Mouse (Mus musculus) cerebellum, postnatal 36 days (tissue): ENCODE measurements around the gene H13.
A peak's percentile ranks its signal among the peaks of the same experiment; 100 is the strongest.

Source experiments
- DNase-seq, 2 experiments: peaks; one replicate each; pipeline ENCODE4 v3.0.0; 2021 to 2022; ENCODE audit warnings: mixed read lengths in 2 of 2

Gene H13

DNA sequence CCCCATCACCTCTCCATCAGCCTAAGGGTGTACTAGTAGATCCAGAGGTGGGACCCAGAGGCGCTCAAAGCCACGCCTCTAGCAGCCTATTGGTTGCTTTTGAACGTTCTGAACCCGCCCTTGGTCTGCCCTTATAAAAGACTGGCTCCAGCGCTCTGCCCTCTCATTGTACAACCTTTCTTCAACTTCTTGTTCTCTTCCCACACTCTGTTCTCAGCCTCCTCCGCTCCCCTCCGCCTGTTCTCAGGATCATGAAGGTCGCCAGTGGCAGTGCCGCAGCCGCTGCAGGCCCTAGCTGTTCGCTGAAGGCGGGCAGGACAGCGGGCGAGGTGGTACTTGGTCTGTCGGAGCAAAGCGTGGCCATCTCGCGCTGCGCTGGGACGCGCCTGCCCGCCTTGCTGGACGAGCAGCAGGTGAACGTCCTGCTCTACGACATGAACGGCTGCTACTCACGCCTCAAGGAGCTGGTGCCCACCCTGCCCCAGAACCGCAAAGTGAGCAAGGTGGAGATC lies 66.9 kb downstream of the H13 start, which contains the start of gene Id1:
Gene Id1 (plus strand): TSS at position 162 of the 512 bp plus-strand sequence.
- peak; percentile 34 to 41 for DNase-seq

GRCm38 (mm10) chr2:152736748-152737147 lies 67.5 kb downstream of the H13 start:
- DNase-seq = peak; percentile 37 to 40

- no peak for DNase-seq
Observed at GRCm38 (mm10) chr2:152737306-152738221, 68.3 kb downstream of the H13 start.

DNA sequence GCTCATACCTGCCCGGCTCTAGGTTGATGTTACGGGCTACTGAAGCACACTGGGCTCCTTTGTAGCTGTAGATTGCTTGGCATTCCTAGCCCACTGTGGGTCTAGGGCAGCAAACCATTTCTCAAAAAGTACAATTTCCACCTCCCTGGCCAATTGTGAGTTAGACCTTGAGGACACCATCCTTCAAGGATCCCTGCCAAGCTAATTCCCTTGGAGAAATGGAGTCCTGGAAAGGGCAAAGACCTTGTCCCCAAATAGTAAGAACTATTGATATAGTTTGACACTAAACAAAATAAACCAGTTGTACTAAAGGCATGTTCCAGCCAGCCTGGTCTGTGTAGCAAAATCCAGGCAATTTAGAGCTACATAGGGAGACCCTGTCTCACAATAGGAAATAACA lies 69.1 kb downstream of the H13 start:
- DNase-seq = no peak

DNA sequence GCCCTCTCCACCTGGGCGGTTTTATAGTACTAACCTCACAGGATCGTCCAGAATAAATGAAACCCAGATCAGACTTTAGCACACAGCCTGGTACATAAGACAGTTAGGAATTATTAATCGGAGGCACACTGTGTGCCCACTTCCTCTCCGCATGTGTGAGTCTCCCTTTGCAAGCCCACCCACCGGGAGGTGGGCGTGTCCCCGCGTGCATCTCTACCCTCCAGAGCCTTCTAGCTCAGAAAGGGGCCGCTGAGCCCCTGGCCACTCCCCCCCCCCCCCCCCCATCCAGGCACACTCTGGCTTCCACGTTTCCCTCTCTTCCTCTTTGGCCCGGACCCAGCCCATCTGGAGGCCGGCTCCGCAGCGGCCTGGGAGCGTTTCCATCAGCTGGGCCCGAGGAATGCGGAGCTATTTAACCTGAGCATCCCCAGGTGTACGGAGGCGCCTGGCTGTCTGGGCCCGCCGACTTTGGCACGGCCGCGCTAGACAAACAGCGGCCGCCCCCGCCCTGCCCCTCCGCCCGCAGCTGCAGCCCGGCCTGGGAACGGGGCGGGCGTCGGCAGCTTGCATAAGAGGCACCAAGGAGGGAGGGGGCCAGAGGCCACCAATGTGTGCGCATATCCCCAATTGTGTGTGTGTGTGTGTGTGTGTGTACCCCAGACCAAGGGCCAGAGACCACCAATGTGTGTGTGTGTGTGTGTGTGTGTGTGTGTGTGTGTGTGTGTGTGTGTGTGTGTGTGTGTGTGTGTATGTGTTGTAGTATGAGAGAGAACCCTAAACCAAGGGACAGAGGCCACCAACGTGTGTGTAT lies 70.0 kb downstream of the H13 start:
- DNase-seq = peak; percentile 19 to 33

- DNase-seq = no peak
Observed at GRCm38 (mm10) chr2:152739842-152740260, 70.6 kb downstream of the H13 start.

GRCm38 (mm10) chr2:152740490-152740889 lies 71.2 kb downstream of the H13 start:
- no peak for DNase-seq

- DNase-seq = no peak
Observed at GRCm38 (mm10) chr2:152741153-152742041, 72.1 kb downstream of the H13 start.

DNA sequence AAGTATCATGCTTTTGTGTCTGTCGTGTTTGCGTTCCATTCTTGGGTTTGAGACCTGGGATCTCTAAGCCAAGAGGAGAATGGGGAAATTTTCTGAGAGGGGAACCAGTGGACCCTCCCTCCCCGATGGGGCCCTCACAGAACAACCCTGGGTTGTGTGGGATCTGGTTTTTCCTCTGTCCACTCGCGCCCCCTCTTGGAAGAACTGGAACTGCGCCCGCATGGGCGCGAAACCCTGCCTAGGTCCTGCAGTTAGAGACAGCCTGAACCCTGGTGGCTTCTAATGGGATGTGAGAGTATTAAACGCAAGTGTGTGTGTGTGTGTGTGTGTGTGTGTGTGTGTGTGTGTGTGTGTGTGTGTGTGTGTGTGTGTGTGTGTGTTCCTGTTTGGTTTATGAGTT lies 73.2 kb downstream of the H13 start:
- DNase-seq = peak; percentile 37 to 42

DNA sequence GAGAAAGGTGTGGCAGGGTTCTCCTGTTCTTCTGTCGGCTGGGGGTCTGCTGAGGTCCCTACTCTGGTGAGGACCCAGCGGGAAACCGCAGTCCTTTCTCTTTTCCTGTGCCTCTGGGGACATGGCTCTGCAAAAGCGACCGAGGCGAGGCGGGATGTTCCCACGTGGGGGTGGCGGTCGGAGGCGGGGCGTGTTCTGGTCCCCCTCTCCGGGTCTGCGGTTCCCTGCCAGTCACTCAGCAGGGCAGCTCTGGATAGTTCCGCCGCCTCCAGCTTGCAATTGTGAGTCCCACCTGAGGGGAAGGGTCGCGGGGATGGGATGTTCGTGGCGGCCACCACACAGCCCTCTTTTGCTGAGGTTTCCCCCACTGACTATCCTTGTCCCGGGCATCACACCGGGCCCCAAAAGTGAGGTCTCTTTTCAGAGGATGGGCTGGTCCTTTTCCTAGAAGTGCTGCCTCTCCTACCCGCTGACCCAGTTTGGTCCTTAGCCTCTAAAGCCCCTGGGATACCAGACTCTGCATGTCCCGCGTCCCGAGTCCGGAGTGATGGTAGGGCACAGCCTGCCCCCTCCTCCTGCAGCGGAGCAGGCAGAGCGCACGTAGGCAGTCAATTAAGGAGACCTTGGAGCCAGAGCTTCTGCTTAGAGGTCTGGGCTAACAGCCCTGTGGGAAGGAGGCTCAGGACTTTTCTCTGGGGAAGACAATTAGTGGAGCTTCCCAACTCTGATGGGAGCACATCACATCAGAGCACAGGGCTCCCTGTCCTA lies 84.9 kb downstream of the H13 start, which contains the start of gene Cox4i2:
Gene Cox4i2 (plus strand): TSS at position 230 of the 768 bp plus-strand sequence.
- DNase-seq = no peak

DNA sequence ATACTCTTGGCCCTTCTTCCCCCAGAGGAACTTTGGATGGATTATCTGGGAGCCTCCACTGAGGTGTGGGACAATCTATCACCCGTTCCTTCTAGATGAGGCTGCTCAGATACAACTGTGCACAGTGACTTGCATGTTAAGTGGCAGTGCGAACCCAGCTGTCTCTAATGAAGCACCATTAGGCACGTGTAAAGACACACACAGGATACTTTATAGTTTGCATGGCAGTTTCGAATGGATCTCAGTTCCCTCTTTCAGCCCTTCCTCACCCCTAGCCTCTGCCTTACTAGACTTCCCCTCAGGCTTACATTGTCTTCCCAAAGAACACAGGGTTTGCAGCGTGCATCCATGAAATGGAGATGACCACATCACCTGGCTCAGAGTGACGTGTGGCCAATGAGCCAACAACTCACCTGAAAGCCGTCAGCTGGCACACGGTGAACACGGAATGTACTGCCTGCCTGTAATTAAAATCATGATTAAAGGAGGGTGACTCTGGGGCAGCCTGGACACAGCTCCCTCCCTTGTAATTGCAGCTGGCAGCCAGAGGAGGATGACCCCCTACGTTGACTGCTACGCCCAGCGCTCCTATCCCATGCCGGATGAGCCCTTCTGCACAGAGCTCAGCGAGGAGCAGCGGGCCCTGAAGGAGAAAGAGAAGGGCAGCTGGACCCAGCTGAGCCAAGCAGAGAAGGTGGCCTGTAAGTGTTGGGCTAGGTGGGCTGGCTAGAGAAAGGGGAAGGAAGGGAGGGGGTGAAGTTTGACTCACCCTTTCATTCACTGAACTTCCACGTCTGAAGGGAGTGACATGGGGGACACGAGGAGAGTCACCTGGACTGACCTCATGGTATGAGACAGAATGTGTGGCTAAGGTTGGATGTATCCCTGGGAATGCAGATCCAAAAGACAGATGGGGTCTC lies 87.5 kb downstream of the H13 start:
- DNase-seq = no peak

GRCm38 (mm10) chr2:152757478-152757877 lies 88.2 kb downstream of the H13 start:
- DNase-seq = peak; percentile 62 to 63
